Mouse (Mus musculus): Measurements from ENCODE around the gene Mttp.

DNA sequence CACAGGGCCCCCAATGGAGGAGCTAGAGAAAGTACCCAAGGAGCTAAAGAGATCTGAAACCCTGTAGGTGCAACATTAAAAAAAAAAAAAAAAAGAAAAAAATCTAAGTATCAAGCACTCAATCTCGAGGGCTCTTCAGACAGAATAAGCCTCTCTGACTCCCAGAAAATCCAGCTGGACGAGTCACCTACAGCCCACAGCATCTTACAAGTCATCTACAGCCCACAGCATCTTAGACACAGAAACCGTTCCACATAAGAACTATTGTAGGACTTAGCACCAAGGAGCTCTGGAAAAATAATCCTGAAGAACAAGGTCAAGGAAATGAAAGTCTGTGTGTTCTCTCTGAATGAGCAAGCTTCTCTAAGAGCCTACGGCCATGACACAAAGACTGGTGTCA lies 42.8 kb downstream of the Mttp start:
- TF ChIP-seq GATA1 (IDR thresholded peaks at IDR 0.05; ENCODE audit: low read length) (no peak), TAL1 (IDR thresholded peaks at IDR 0.05; ENCODE audit: low read length) (no peak)
